Mouse (Mus musculus) E14TG2a.4 (cell line): Measurements from ENCODE around the gene Fhod1.
A peak's percentile ranks its signal among the peaks of the same experiment; 100 is the strongest.
"Not testable (repeated sequence)": the region's sequence is repeated elsewhere in the genome, so short reads cannot be mapped to it uniquely, and the experiment has no call there.

Experiments used
- H3K27me3 ChIP-seq: 2 replicates; pipeline ENCODE4 v1.6.1; 2014; ENCODE audit warnings: low read length, control low read depth; ENCODE audit not compliant: insufficient read depth
- H3K36me3 ChIP-seq: 2 replicates; pipeline ENCODE4 v1.6.1; 2014; ENCODE audit warnings: low read length, control low read depth; ENCODE audit not compliant: insufficient read depth
- H3K4me1 ChIP-seq: replicated peaks from 2 replicates; pipeline ENCODE4 v1.6.1; 2014; ENCODE audit warnings: low read depth, low read length, control low read depth
- H3K4me3 ChIP-seq: replicated peaks from 2 replicates; pipeline ENCODE4 v1.5.1; 2014; ENCODE audit warnings: mild to moderate bottlenecking, low read length
- H3K9me3 ChIP-seq: 2 replicates; pipeline ENCODE4 v1.6.1; 2014; ENCODE audit warnings: low read length, control low read depth
- CTCF ChIP-seq: conservative IDR thresholded peaks from 2 replicates; pipeline ENCODE4 v1.5.1; 2014; ENCODE audit warnings: low read length
- NANOG ChIP-seq: IDR thresholded peaks from 2 replicates; pipeline ENCODE4 v1.6.1; 2014; ENCODE audit warnings: borderline replicate concordance, low read length, mixed read lengths
- POU5F1 ChIP-seq: IDR thresholded peaks from 2 replicates; pipeline ENCODE4 v1.6.1; 2014; ENCODE audit warnings: low read length, borderline replicate concordance

Fhod1 gene

DNA sequence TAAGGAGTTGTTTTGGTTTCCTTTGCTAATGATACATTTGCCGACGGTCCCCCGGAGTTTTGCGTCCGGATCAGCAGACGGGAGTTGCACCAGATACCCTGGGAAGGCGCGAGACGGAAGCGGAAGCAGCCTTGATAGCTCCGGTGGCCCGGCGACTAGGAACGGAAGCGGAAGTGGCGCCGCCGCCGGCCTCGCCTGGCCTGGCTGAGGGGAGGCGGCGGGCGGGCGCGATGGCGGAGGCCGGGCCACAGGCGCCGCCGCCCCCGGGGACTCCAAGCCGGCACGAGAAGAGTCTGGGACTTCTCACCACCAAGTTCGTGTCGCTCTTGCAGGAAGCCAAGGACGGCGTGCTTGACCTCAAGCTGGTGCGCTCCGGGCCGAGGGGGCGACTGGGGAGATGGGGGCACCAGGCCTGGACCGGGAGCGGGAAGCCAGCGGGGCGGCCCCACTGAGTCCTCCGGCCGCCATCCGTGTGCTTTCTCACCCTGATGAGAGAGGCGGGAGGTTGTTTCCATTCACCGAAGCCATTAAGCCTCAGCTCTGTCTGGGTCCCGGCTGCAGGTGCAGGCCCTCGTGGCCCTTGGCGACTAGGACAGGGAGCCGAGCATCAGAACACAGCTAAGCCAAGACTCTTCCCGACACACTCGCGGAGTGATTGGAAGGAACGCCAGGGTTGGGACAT is 50.1 kb downstream of the Fhod1 start, which contains the start of gene E2f4:
Gene E2f4 (plus strand): TSS at position 153 of the 682 bp plus-strand sequence.
- TF ChIP-seq POU5F1 (no peak), NANOG (no peak), CTCF (no peak)
- H3K9me3 ChIP-seq, result no peaks in the 10 kb centered on the region
- peaks cover 89% of the 10 kb centered on the region for H3K4me1 ChIP-seq
- peak within 1 kb of the TSS; percentile 100 for H3K4me3 ChIP-seq
- H3K27me3 ChIP-seq, result peaks cover 9% of the 10 kb centered on the region
- peaks cover 46% of the 10 kb centered on the region for H3K36me3 ChIP-seq

GRCm38 (mm10) chr8:105295895-105296573 is 51.7 kb downstream of the Fhod1 start, which contains the start of gene Exoc3l:
Gene Exoc3l, minus strand, starts transcription at chr8:105296101.
- no peaks in the 10 kb centered on the region for H3K9me3 ChIP-seq
- TF ChIP-seq POU5F1 (no peak), CTCF (no peak), NANOG (no peak)
- H3K4me3 ChIP-seq, result peak within 1 kb of the TSS; percentile 100
- H3K36me3 ChIP-seq, result peaks cover 30% of the 10 kb centered on the region
- peaks cover 14% of the 10 kb centered on the region for H3K27me3 ChIP-seq
- peaks cover 82% of the 10 kb centered on the region for H3K4me1 ChIP-seq

DNA sequence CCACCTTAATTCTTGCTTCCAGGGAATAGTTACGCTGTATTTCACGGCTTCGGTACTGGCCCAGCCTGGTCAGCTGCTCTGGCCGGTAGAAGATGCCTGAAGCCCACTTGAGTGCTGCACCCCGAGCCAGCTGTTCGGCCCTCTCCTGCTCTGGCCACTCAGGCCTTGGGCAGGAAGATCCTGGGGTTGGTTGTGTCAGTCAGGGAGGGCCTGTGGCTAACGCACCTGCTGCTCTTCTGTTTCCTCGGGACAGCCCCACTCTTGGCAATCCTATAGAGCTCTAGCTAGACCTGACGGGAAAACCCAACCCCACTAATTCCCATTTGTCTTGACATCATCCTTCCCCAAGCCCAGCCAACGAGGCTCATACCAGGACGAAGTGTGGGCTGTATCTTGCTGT is 52.5 kb downstream of the Fhod1 start:
- Histone ChIP-seq H3K4me1 (peaks cover 81% of the 10 kb centered on the region), H3K9me3 (no peaks in the 10 kb centered on the region), H3K4me3 (peak overlapping the region; percentile 77), H3K36me3 (peaks cover 22% of the 10 kb centered on the region), H3K27me3 (peaks cover 20% of the 10 kb centered on the region)
- TF ChIP-seq CTCF (no peak), NANOG (no peak), POU5F1 (no peak)

- Histone ChIP-seq H3K27me3 (peaks cover 24% of the 10 kb centered on the region), H3K4me3 (peak overlapping the region; percentile 77), H3K36me3 (peaks cover 17% of the 10 kb centered on the region), H3K4me1 (peaks cover 81% of the 10 kb centered on the region), H3K9me3 (no peaks in the 10 kb centered on the region)
- TF ChIP-seq POU5F1, result no peak
- TF ChIP-seq NANOG, result no peak
- TF ChIP-seq CTCF, result no peak
Measured at GRCm38 (mm10) chr8:105294776-105295175, 53.0 kb downstream of the Fhod1 start.

DNA sequence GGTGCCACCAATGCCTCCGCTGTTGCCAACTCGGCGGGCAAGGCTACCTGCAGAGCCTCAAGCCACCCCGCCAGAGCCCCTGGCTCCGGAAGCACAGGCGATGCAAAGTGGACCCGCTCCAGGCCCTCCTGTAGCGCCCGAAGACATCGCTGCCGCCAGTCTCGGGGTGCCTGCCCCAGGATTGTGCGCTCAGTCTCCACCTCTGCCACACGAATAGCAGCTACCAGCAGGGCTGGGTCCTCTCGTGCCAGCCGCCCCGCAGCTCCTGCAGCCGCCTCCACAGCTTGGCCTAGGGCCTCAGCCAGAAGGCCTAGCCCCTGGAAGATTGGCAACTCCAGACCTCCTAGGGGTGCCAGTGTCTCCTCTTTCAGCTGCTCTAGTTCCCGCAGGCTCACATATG is 54.3 kb downstream of the Fhod1 start:
- Histone ChIP-seq H3K36me3 (peaks cover 3% of the 10 kb centered on the region), H3K4me1 (peaks cover 75% of the 10 kb centered on the region), H3K4me3 (peak overlapping the region; percentile 79), H3K9me3 (no peaks in the 10 kb centered on the region), H3K27me3 (peaks cover 26% of the 10 kb centered on the region)
- TF ChIP-seq NANOG, result no peak
- no peak for TF ChIP-seq POU5F1
- TF ChIP-seq CTCF, result no peak

DNA sequence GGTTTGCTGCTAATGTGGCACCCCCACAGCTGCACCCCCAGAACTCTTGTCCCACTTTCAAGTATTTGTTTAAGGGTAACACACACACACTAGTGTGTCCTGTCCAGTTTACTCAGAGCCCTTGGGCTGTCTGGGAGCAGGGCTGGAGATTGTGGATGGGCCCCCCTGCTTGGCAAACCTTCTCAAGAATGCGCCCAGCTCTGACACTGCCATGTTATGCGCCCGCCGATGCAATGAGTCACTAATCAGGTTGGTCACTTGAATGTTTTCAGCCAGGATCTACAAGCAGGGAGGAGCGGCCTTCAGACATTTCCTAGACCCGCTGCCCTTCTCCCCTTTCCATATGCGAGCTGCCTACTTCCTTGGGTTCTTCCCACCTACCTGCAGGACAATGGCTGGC is 55.3 kb downstream of the Fhod1 start:
- Histone ChIP-seq H3K27me3 (peaks cover 26% of the 10 kb centered on the region), H3K4me1 (peaks cover 77% of the 10 kb centered on the region), H3K9me3 (no peaks in the 10 kb centered on the region), H3K4me3 (peak overlapping the region; percentile 79), H3K36me3 (no peaks in the 10 kb centered on the region)
- no peak for TF ChIP-seq CTCF
- no peak for TF ChIP-seq NANOG
- TF ChIP-seq POU5F1, result no peak

DNA sequence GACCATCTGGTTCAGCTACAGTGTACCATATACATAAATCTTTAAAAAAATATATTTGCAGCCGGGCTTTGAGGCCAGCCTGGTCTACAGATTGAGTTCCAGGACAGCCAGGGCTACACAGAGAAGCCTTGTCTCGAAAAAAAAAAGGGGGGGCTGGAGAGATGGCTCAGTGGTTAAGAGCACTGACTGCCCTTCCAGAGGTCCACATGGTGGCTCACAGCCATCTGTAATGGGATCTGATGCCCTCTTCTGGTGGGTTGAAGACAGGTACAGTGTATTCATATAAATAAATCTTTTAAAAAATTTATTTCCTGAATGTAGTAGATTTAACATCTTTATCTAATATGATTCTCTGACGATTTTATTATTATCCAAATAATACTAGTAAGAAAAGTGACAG is 56.0 kb downstream of the Fhod1 start:
- not testable (repeated sequence) for H3K9me3 ChIP-seq, H3K4me3 ChIP-seq, H3K36me3 ChIP-seq
- Histone ChIP-seq H3K4me1 (peaks cover 73% of the 10 kb centered on the region), H3K27me3 (peaks cover 27% of the 10 kb centered on the region)

DNA sequence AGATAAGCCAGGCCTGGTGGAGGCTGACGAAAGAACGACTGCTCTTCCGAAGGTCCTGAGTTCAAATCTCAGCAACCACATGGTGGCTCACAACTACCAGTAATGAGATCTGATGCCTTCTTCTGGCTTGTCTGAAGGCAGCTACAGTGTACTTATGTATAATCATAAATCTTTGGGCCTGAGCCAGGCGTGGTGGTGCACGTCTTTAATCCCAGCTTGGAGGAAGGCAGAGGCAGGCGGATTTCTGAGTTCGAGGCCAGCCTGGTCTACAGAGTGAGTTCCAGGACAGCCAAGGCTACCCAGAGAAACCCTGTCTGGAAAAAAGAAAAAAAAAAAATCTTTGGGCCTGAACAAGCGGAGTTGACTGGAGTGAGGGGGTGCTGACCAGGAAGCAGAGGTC is 56.4 kb downstream of the Fhod1 start:
- Histone ChIP-seq H3K4me1 (peaks cover 73% of the 10 kb centered on the region), H3K27me3 (peaks cover 30% of the 10 kb centered on the region)
- H3K36me3 ChIP-seq, H3K4me3 ChIP-seq, H3K9me3 ChIP-seq: not testable (repeated sequence)
